Mouse (Mus musculus): ENCODE measurements at regions not wholly inside any gene's neighbourhood (a gene's known extent, or its start where the extent isn't known, plus 50 kb on each side); places are given as distances from the start of the nearest gene placed in this dataset.
A peak's percentile ranks its signal among the peaks of the same experiment; 100 is the strongest.
"Not testable (repeated sequence)": the region's sequence is repeated elsewhere in the genome, so short reads cannot be mapped to it uniquely, and the experiment has no call there.

- 79% methylated on average over 1 of the region's 2 CpGs for WGBS
- Histone ChIP-seq H3K9ac (no peak overlapping the region), H3K4me2 (replicated peaks) (no peak overlapping the region), H3K36me3 (no peaks in the 10 kb centered on the region), H3K27ac (no peak overlapping the region), H3K27me3 (no peaks in the 10 kb centered on the region), H3K4me1 (no peaks in the 10 kb centered on the region), H3K9me3 (no peaks in the 10 kb centered on the region), H3K4me3 (no peak overlapping the region)
- ATAC-seq (ENCODE audit: low FRiP score, low read depth), result no peak
Observed at GRCm38 (mm10) chr1:17545311-17545710, 600.4 kb downstream of the Crisp4 start.

DNA sequence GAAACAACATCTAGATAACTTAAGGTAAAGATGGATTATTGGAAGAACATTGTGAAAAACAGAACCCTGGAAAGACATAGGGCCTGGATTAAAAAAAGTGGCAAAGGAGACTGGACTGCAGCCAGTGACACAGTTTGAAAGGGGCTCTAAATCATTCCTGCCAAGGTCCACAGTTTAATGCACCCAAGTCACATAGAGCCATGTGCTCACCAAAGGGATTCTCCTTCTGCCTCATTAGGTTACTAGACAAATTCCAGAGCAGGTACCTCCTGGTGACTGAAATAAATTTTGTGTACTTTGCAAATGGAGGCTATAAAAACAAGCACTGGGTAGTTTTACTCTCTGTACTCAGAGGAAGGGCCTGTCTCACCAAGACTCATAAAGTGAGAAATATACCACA is 607.5 kb downstream of the Crisp4 start:
- no peaks in the 10 kb centered on the region for H3K4me1 ChIP-seq
- ATAC-seq (ENCODE audit: low FRiP score, low read depth), result 0 out of 2 replicates have a peak, but pooled peaks have one; percentile 32
- H3K9ac ChIP-seq, result no peak overlapping the region
- H3K27me3 ChIP-seq, result no peaks in the 10 kb centered on the region
- no peak overlapping the region for H3K4me3 ChIP-seq
- no peak overlapping the region for H3K4me2 ChIP-seq (replicated peaks)
- H3K9me3 ChIP-seq, result no peaks in the 10 kb centered on the region
- no peak overlapping the region for H3K27ac ChIP-seq
- no peaks in the 10 kb centered on the region for H3K36me3 ChIP-seq

- not testable (repeated sequence) for ATAC-seq (ENCODE audit: low FRiP score, low read depth); H3K9me3 ChIP-seq; H3K4me3 ChIP-seq; H3K27me3 ChIP-seq; H3K4me1 ChIP-seq; H3K4me2 ChIP-seq (replicated peaks); H3K27ac ChIP-seq; H3K9ac ChIP-seq; H3K36me3 ChIP-seq
Observed at GRCm38 (mm10) chr1:17531291-17531690, 614.4 kb downstream of the Crisp4 start.

GRCm38 (mm10) chr1:17520118-17520517 is 625.6 kb downstream of the Crisp4 start:
- no peak overlapping the region for H3K9ac ChIP-seq
- no peak overlapping the region for H3K27ac ChIP-seq
- H3K36me3 ChIP-seq, result no peaks in the 10 kb centered on the region
- no peak overlapping the region for H3K4me3 ChIP-seq
- no peaks in the 10 kb centered on the region for H3K27me3 ChIP-seq
- 93% methylated on average over 2 of the region's 2 CpGs for WGBS
- H3K4me2 ChIP-seq (replicated peaks), result no peak overlapping the region
- no peaks in the 10 kb centered on the region for H3K4me1 ChIP-seq
- peak; percentile 15; the same call in 1 of the 2 replicates for ATAC-seq (ENCODE audit: low FRiP score, low read depth)
- H3K9me3 ChIP-seq, result no peaks in the 10 kb centered on the region

- no peak overlapping the region for H3K4me2 ChIP-seq (replicated peaks)
- H3K36me3 ChIP-seq, result no peaks in the 10 kb centered on the region
- H3K27ac ChIP-seq, result no peak overlapping the region
- H3K9ac ChIP-seq, result no peak overlapping the region
- 89% methylated on average over 6 of the region's 6 CpGs for WGBS
- no peak for ATAC-seq (ENCODE audit: low FRiP score, low read depth)
- no peak overlapping the region for H3K4me3 ChIP-seq
- H3K27me3 ChIP-seq, result no peaks in the 10 kb centered on the region
- H3K4me1 ChIP-seq, result no peaks in the 10 kb centered on the region
- no peaks in the 10 kb centered on the region for H3K9me3 ChIP-seq
Observed at GRCm38 (mm10) chr1:17506125-17507112, 639.3 kb downstream of the Crisp4 start.

DNA sequence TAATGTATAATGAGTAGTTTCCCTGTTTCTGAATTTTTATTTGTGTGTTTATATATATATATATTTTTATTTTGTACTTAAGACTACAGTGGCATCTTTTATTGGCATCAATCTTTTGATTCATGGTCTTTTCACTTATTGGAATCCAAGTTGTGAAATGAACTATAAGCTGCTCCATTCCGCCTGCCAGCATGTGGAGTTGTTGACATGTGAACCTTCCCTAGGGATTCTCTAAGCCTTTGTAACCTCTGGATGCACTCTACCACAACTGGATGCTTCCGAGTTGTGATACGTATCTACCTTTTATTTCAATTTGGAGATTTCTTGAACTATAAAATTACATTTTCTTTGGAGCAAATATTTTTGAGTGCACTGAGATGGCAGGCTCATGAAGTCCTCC is 652.1 kb downstream of the Crisp4 start:
- H3K4me1 ChIP-seq, result no peaks in the 10 kb centered on the region
- H3K9me3 ChIP-seq, result no peaks in the 10 kb centered on the region
- H3K27me3 ChIP-seq, result no peaks in the 10 kb centered on the region
- H3K27ac ChIP-seq, result no peak overlapping the region
- H3K4me2 ChIP-seq (replicated peaks), result no peak overlapping the region
- no peaks in the 10 kb centered on the region for H3K36me3 ChIP-seq
- no peak overlapping the region for H3K9ac ChIP-seq
- no peak overlapping the region for H3K4me3 ChIP-seq
- 62% methylated on average over 3 of the region's 3 CpGs for WGBS
- ATAC-seq (ENCODE audit: low FRiP score, low read depth), result no peak

- H3K9me3 ChIP-seq; H3K36me3 ChIP-seq; H3K4me1 ChIP-seq; H3K27ac ChIP-seq; ATAC-seq (ENCODE audit: low FRiP score, low read depth); H3K9ac ChIP-seq; H3K27me3 ChIP-seq; H3K4me2 ChIP-seq (replicated peaks); H3K4me3 ChIP-seq: not testable (repeated sequence)
Observed at GRCm38 (mm10) chr1:17489854-17490202, 655.9 kb downstream of the Crisp4 start.

DNA sequence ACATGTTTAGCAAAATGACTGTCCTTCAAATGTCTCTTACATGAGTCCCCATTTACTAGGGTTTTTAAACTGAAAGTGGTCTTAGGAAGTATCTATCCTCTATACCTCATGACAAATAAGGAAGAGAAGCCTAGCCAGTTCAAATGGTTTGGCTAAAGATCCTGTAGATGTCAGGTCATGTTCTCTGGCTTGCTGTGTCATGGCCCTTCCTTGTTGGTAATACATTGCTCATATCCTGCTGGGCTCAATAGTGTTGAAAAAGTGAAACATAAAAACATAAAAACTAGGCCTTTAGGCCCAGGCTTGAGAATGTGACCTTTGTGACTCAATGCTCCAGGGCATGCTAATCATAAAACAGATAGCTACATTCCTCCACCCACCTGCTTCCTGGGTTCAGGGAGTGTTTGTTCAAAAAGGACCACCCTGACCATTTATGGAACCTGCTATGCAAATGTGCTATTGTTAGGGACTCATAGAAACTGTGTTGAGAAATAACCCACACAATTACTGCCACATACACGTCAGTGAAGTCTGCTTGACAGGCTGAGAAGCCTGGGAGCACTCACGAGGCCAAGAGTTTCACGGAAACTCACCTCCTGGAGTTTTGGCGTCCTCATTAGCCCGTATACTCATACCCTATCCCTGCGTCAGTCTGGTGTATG is 656.4 kb downstream of the Crisp4 start:
- not testable (repeated sequence) for H3K27ac ChIP-seq; H3K27me3 ChIP-seq; H3K4me2 ChIP-seq (replicated peaks); H3K4me3 ChIP-seq; H3K9ac ChIP-seq; ATAC-seq (ENCODE audit: low FRiP score, low read depth); H3K4me1 ChIP-seq; H3K36me3 ChIP-seq; H3K9me3 ChIP-seq
- WGBS, result 84% methylated on average over 6 of the region's 6 CpGs

DNA sequence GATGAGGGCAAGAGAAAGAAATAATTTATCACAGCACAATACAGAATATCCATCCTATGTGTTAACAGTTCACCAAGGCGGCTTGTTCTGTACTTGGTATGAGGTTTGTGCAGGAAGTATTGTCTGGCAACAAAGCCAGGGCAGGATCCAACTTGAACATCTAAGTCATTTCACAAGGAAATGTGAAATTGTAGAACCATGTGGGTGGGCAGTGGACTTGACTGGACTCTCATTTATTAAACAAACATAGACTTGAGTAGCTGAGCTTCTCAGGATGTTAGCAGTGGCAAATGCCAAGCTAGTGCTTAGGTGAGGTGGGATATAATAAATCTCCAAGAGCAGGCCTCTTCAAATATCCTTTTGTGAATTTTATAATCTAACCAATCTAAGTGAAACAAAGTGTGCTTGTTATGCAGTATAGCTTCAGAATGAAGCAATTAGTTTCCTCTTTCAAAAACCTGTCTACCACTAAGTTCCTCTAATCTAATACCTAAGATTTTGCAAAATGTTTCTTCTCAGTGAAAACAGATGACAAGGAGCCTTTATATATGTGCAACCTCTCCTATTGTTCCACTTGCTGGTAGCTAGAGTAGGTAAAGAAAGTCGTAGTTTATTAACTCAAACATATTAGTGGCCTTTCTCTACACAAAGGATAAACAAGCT is 694.4 kb downstream of the Crisp4 start:
- ATAC-seq (ENCODE audit: low FRiP score, low read depth), result no peak
- Histone ChIP-seq H3K27ac (no peak overlapping the region), H3K4me3 (no peak overlapping the region), H3K9me3 (no peaks in the 10 kb centered on the region), H3K27me3 (no peaks in the 10 kb centered on the region), H3K36me3 (no peaks in the 10 kb centered on the region), H3K4me1 (no peaks in the 10 kb centered on the region), H3K9ac (no peak overlapping the region), H3K4me2 (replicated peaks) (no peak overlapping the region)
- 74% methylated on average over 2 of the region's 2 CpGs for WGBS

- Histone ChIP-seq H3K36me3 (no peaks in the 10 kb centered on the region), H3K9me3 (no peaks in the 10 kb centered on the region), H3K4me1 (no peaks in the 10 kb centered on the region), H3K4me3 (no peak overlapping the region), H3K4me2 (replicated peaks) (no peak overlapping the region), H3K9ac (no peak overlapping the region), H3K27ac (no peak overlapping the region; the same call in 1 of the 2 replicates), H3K27me3 (no peaks in the 10 kb centered on the region)
- WGBS, result 27% methylated on average over 1 of the region's 1 CpGs
- no peak for ATAC-seq (ENCODE audit: low FRiP score, low read depth)
Observed at GRCm38 (mm10) chr1:17450715-17451114, 695.0 kb downstream of the Crisp4 start.

DNA sequence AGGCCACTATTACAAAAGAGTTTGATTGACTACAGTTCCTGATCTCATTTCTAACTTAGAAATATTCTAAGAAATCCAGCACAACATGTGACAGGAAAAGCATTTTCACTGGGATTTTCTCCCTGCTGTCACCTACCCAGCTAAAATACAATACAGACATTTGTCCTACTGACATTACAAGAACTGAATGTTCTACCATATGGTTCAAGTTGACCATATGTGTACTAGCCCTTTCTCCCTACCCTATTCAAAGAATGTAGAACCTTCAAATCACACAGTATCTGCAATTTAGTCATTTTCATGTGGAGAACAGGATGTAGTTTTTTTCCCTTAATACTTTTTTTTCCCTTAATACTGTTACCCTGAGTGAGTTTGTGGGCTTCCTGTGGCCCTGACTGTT is 695.4 kb downstream of the Crisp4 start:
- Histone ChIP-seq H3K4me3 (no peak overlapping the region), H3K36me3 (no peaks in the 10 kb centered on the region), H3K9ac (no peak overlapping the region), H3K4me1 (no peaks in the 10 kb centered on the region), H3K4me2 (replicated peaks) (no peak overlapping the region), H3K9me3 (no peaks in the 10 kb centered on the region), H3K27me3 (no peaks in the 10 kb centered on the region), H3K27ac (no peak overlapping the region)
- no peak for ATAC-seq (ENCODE audit: low FRiP score, low read depth)

- Histone ChIP-seq H3K9me3 (no peaks in the 10 kb centered on the region), H3K27me3 (no peaks in the 10 kb centered on the region), H3K36me3 (no peaks in the 10 kb centered on the region), H3K4me3 (no peak overlapping the region), H3K27ac (no peak overlapping the region), H3K4me1 (no peaks in the 10 kb centered on the region), H3K9ac (no peak overlapping the region), H3K4me2 (replicated peaks) (no peak overlapping the region)
- no peak for ATAC-seq (ENCODE audit: low FRiP score, low read depth)
- 83% methylated on average over 1 of the region's 1 CpGs for WGBS
Observed at GRCm38 (mm10) chr1:17449291-17449690, 696.4 kb downstream of the Crisp4 start.
